Mouse (Mus musculus) heart, postnatal 36 days (tissue): Measurements from ENCODE around the gene Prr12. TPM values are rescaled to one million over a fixed set of nuclear protein-coding genes. Genes with fewer than 3 reads are reported as not detected.

Source experiments
- DNase-seq, 2 experiments: peaks; one replicate each; pipeline ENCODE4 v3.0.0; 2021 to 2022
- intact Hi-C: fragments of 180-260 bp; cut with DNase I; formaldehyde crosslinking; loops from one replicate; pipeline ENCODE4 v1.15.1; 2025
- total RNA-seq, 2 experiments: library from RNA; stranded (reverse); gene quantifications; 2 replicates each; pipeline ENCODE4 v1.2.3; 2021

The Prr12 gene
- total RNA-seq, 2 experiments from 2014 or later: 23.4 to 29.4 TPM

DNA sequence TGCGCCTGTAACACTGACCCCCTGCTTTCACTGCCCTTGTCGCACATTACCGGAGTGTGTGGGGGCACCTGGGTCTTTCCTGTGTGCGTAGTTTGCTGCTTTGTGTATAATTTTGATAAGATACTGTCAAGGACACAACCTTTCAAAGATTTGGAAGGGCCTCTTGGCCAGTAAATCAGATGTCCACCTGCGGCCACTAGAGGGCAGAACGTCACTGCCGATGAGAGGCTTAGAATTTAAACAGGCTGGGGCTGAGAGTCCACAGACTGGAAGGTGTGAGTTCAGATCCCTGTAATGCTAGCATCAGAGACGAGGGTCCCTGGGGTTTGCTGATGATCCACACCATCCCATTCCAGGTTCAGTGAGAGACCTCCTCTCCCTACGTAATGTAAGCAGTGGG, 25.8 kb upstream of the Prr12 start:
- peak; percentile 79 to 86 for DNase-seq
- intact Hi-C loops: loop anchor here (5.0 kb wide), 1 partner anchor 219 kb away; no protein-coding TSS in a partner anchor

DNA sequence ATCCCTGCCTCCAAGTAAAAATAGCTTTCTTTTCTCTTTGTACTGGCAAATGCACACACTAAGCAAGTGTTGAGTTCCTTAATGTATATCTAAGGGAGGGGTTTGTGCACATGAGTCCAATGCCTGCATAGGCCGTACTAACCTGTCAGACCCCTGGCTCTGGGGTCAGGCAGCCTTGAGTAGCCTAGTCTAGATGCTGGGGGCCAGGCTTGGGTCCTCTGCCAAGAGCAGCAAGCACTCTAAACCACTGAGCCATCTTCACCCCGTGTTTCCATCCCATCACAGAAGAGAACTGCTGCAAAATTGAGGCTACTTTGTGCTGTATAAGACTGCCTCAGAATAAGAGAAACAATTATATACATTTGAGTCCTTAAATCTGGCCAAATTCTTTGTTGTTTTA, 25.1 kb upstream of the Prr12 start:
- DNase-seq: no peak
- intact Hi-C loops: loop anchor here (5.0 kb wide), 1 partner anchor 219 kb away; no protein-coding TSS in a partner anchor

DNA sequence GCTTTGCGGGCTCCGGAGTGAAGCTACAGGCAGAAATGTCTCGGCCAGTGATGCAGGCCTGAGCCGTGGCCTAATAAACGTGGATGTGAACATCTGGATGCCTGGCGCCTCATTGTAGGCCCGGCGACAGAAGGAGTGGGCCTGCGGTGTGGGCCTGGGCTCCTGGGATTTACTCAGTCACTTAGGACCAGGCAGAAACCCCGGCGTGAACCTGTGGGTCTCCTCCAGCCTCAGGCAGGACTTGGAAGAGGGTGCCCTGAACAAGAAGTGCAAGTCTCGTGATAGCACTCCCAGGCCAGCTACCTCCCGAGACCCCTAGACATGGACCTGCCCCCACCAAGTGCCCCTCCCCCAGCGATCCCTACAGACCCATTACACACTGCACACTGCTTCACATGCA, 24.6 kb upstream of the Prr12 start:
- no peak for DNase-seq
- intact Hi-C loops: loop anchor here (5.0 kb wide), 1 partner anchor 220 kb away; no protein-coding TSS in a partner anchor

DNA sequence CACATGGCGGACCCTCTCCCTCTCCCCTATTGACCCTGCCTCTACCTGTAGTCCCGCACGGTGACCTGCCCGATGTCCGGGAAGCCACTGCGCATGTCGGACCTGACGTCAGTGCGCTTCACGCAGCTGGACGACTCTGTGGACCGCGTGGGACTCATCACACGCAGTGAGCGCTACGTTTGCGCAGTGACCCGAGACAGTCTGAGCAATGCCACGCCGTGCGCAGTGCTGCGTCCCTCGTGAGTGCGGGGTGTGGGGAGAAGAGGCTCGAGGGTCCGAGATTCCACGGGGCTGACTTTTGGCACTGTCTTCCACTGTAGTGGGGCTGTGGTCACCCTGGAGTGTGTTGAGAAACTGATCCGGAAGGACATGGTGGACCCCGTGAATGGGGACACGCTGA, 23.8 kb upstream of the Prr12 start:
- intact Hi-C loops: loop anchor here (5.0 kb wide), 1 partner anchor 221 kb away; no protein-coding TSS in a partner anchor
- no peak for DNase-seq

DNA sequence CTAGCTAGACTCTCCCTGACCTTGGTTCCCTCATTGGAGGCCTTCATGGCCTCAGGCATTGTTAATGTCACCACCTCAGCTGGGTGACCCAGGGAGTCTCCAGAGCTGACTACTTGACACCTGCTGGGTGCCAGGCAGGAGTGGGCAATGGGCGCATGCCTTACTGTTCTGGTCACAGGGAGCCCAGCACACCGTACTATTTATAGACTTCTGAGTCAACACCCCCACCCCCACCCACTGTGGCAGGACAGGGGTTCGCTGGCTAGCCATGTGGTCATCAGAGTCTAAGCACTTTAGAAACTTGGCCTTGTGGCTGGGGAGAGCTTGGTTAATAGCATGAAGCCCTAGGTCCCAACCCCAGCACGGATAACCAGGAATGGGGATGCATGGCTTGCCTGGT, 22.7 kb upstream of the Prr12 start:
- DNase-seq: peak in 1 of 2 experiments; percentile 21
- intact Hi-C loops: loop anchor here (5.0 kb wide), 1 partner anchor 222 kb away; no protein-coding TSS in a partner anchor

DNA sequence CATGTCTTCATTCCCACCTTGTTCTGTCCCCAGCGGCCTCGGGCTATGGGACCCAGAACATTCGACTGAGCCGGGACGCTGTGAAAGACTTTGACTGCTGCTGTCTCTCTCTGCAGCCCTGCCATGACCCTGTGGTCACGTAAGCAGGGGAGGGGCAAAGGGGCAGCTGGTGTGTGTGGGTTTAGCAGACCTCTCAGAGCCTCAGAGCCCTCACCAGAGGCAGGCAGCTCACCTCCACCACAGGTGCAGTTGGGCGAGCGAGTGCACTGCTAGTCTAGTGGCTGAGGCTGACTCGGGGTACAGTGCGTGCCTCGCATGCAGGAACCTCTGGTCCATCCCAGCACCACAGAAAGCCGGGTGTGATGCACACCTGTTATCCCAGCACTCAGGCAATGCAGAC, 21.3 kb upstream of the Prr12 start:
- intact Hi-C loops: no loop called here
- DNase-seq: no peak

DNA sequence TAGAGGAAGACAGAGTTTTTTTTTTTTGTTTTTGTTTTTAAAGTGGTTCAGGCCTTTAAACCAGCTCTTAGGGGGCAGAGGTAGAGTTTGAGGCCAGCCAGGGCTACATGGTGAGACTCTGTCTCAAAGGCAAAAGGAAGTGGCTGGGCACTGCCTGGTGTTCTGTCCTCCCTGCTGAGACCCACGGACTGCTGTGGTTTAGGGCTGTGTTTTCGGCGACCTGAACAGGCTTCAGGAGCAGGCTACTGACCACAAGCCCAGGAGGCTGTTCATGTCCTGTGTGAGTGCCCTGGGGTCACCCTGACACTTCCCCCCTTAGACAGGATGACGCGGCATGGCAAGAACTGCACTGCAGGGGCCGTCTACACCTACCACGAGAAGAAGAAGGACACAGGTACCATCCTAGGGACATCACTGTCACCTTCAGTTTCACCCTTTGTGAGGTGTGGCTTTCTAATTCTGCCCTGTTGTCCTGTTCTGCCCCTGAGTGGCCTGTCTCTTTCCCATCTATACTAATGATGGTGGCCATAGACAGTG, 20.6 kb upstream of the Prr12 start:
- intact Hi-C loops: no loop called here
- DNase-seq: no peak

DNA sequence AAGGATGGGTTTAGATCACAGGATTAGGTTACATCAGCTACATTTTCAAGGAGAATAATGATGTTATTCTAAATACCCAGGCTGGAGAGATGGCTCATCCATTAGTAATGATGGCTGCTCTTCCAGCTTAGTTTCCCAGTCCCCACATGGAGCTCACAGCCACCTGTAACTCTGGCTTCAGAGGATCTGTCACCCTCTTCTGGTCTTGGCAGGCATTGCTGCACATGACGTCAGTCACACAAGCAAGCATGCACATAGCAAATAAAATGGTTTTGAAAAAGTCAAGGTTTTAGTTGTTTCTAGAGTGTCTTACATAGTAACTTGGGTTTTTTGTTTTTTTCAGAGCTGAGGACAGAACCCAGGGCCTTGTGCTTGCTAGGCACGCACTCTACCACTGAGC, 19.5 kb upstream of the Prr12 start:
- intact Hi-C loops: no loop called here
- DNase-seq: no peak

DNA sequence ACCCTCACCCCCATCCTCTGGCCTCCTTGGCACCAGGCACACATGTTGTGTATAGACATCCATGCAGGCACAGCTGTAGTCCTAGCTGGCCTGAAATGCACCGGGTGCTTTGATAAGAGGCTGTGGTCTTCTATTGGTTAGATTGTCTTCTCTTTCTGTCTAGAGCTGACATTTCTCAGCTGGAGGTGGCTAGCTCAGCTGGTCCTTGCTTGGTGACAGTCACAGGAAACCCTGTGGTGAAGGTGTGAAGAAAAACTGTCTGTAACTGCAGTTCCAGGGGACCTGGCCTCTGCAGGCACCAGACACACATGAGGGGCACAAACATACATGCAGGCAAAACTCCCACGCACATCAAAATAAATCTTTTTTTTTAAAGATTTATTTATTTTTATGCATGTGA, 17.0 kb upstream of the Prr12 start:
- no peak for DNase-seq
- intact Hi-C loops: loop anchor here (5.0 kb wide), 1 partner anchor 87 kb away; no protein-coding TSS in a partner anchor

DNA sequence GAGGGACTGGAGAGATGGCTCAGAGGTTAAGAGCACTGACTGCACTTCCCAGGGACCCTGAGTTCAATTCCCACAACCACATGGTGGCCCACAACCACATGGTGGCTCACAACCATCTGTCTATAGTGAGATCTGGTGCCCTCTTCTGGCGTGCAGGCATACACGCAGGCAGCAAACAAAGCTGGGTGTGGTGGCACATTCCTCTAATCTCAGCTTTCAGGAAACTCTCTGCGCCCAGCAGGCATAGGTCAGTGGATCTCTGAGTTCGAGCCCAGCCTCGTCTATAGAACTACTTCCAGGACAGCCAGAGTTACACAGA, 15.3 kb upstream of the Prr12 start:
- DNase-seq: no peak
- intact Hi-C loops: loop anchor here (5.0 kb wide), 1 partner anchor 86 kb away; no protein-coding TSS in a partner anchor

DNA sequence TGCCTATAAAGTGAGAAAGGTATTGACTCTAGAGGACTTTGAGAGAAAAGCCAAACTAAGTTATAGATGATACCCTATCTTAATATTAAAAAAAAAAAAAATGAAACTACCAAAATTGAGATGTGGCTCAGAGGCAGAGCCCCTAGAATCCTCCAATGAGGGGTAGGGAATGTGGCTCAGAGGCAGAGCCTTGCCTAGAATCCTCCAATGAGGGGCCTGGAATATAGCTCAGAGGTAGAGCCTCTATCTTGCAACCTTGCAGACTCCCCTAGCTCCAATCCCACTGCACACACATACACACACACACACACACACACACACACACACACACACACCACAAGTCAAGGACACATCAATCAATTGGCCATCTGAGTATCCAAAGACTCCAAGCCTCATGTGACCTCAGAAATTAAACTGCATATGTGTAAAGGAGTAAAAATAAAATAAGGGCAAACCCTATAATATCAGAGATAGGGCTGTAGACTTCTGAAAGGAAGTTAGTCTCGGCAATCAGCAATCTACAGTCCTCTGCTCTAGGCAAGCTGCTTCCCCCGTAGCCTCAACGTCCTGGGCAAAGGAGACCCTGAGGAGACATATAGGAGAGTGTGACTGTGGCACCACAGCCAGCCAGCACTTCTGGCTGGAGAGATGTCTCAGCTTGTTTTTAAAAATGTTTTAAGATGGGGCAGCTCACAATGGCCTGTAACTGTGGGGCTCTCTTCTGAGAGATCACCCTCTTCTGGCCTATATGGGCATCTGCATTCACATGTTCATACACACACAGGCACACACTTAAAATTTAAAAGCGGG, 14.7 kb upstream of the Prr12 start:
- intact Hi-C loops: loop anchor here (5.0 kb wide), 1 partner anchor 85 kb away; no protein-coding TSS in a partner anchor
- no peak for DNase-seq

DNA sequence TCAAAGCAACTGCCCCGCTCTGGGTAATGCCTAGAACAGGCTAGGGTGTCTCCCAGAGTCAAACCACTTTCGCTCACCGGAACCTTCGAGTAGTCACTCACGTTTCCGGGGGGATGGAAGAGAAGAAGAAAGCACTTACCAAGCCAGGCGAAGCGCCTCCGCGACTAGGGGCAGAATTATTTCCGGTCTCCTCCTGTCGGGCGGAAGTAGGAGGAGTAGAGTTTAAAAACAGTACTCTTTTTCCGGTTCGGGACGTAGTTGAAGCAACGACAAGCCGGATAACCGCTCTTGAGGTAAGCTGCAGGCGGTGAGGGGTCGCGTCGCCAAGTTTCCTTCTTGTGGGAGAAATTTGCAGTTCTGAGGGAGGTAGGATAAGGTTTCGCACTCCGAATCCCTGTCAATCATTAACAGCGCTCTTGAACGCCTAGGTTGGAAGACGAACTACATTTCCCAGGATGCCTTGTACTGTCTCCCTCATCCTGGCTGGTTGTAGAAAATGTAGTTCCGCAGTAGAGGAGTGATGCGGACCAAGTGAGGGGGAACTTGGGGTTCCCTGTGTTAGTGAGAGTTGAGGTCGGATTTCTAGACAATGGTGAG, 9.7 kb upstream of the Prr12 start, which contains the start of the genes Nosip and Prrg2:
Nosip (plus strand) TSS at position 191 of the 597 bp plus-strand sequence.
Prrg2 (minus strand) TSS at position 439 of the 597 bp plus-strand sequence.
- peak; percentile 95 for DNase-seq
- intact Hi-C loops: no loop called here

DNA sequence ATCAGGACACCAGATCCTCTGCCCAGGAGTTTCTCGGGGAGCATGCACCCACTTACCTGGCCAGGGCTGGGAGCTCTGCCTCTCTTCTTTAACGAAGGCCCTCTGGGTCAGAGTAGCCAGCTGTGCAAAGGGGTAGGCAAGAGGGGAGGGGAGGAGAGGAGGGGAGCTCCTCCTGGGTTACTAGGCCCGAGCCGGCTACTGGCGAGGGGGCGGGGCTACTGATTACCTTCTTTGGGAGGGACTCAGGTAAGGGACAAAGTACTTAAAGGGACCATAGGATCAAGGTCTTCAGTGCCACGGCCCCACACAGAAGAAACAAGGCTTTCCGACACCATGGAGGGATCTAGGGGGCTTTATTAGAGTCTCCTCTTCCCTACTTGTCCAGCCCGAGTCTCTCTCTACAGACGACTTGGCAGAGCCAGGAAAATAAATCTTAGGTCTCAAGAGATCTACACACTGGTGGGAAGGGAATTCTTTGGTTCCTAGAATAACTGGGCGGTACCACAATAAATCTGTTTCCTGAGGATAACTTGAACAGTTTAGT, 8.9 kb upstream of the Prr12 start:
- intact Hi-C loops: no loop called here
- no peak for DNase-seq

DNA sequence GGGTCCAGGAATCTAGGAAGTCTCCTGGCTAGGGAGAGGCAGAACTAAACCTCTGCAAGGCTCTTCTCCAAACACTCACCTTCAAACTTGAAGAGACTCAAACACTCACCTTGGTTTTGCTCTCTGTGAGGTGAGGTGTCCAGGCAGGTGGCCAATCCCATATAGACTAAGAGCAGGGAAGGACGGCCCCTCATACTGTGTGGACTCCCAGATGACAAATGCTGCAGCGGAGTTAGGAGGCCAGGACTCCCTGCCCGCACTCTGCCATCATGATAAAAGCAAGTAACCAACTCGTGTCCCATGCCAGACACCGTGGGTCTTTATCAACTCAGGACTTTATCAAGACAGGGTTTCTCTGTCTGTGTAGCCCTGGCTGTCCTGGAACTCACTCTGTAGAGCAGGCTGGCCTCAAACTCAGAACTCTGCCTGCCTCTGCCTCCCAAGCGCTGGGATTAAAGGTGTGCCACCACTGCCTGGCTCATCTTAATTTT, 8.0 kb upstream of the Prr12 start:
- no peak for DNase-seq
- intact Hi-C loops: no loop called here

DNA sequence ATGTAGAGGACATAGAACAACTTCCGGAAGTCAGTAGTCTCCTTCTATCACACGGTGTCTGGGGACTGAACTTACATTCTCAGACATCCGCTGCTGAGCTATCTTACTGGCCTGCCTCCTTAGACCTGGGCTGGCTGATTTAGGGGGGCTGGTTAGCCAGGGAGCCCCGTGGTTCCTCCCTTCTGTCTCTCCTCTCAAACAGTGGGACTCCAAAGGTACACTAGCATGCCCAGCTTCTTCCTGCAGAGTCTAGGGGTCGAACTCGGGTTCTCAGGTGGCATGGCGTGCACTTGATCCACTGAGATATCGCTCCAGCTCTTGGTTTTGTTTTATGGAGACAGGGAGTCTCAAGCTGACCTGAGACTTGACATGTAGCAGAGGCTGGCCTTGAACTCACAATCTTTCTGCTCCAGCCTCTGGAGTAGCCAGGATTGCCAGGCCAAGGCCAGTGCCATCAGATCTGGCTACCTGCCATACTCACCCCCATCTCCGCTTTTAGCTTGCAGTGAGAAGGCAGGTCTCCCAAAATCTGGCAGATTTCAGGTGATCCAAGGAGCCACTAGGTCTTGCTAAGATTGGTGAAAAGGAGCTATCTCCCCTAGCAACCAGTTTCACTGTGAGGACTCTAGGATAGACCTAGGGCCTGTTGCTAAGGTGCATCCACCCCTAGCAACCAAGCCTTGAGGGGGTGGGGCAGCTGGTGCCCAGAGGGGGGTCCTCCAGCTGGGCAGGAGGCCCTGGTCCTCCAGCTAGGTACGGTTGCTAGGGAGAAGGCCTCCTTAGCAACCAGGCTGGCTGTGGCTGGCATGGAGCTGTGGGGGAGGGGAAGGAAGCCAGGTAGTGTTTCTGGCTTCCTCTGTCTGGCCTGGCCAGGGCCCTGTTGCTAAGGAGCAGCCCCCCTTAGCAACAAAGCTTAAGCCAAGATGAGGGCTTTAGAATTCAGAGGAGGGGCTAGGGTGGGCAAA, 6.2 kb upstream of the Prr12 start:
- intact Hi-C loops: no loop called here
- DNase-seq: no peak

DNA sequence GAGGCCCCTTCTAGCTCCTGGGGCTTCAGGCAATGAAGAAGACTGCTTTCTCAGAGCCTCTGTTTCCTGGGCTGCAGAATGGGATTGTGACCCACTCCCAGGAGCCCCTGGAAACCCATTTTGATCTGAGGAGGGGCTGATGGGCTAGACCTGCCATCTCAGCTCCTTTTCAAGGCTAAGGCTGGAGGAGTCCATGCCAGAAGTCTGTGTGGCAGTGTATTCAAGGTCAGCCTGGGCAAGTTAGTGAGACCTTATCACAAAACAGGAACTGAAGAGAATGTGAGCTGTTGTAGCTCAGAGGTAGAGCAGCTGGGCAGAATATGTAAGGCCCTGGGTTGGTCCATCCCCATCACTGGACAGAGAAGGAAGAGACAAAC, 4.3 kb upstream of the Prr12 start:
- no peak for DNase-seq
- intact Hi-C loops: no loop called here

DNA sequence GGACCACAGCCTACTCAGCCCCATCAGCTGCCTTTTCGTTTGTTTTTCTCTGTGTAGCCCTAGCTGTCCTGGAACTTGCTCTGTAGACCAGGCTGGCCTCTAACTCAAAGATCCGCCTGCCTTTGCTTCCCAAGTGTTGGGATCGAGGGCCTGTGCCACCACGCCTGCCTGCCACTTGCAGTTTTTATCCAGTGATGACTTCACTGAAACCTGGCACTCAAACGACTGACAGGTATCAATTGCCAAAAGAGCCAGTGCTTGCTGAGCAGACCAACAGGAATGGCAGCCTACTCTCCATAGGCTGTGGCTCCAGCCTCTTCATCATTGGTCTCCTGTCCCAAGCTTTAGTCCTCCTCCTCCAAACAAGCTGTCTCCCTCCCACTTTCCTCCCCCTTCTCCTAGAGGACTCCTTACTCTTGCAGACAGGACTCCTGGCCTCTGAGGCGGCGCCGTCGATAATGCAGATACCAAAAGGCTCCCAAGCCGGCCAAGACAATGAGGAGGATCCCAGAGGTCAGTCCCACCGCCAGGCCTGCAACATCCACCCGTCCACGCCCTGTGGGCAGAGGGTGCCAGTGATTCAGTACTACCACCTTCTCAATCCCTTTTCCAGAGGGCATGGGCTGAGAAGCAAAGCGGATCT, 3.8 kb upstream of the Prr12 start:
- intact Hi-C loops: no loop called here
- no peak for DNase-seq

DNA sequence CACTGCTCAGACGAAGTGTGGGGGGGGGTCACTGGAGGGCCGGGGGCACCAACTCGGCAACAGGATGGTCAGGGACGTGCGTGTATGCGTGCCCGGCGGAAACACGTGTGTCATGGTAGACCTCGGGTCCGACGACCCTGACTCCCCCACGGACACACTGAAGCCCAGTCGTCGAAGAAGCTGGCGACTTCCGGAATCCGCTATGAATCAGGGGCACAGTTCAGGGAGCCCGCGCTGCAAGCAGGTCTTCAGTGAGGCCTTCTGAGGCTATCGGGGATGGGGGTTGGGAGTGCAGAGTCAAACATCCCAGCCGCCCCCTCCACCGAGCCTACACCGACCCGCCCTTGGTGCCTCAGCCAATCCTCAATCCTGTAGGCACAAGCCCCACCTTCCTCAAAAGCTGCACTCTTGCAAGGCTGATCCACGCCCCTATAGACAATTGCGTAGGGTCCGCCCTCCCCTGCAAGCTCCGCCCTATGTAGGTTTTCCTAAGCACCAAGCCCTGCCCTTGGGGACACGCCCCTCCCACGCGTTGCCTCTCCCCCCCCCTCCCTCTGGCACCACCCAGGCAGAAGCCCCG, 1.3 kb upstream of the Prr12 start:
- peak; percentile 87 to 90 for DNase-seq
- intact Hi-C loops: loop anchor here (5.0 kb wide), 1 partner anchor 72 kb away; no protein-coding TSS in a partner anchor
